Mouse (Mus musculus): Measurements from ENCODE around the gene Ppp1cb. TPM values are rescaled to one million over a fixed set of nuclear protein-coding genes. Genes with fewer than 3 reads are reported as not detected.

Gene Ppp1cb
- total RNA-seq, 2 experiments from 2014 or later = 353 to 365 TPM

DNA sequence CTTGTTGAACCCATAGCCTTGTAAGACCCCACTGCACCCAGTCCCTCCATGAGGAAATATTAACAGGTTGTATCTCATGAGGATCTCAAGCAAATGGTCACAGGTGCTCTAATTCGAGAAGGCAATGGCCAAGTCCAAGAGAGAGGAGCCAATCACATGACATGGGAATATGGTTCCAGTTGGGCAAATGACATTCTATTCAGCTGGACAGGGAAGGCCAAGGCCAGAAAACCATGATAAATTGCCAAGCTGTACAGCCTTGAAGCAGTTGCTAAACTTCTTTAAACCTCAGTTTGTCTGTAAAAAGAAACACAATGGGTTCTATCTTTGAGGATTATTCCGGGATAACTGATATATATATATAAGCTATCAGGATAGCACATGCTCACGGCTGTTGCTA is 14.7 kb upstream of the Ppp1cb start:
- no peak for DNase-seq

DNA sequence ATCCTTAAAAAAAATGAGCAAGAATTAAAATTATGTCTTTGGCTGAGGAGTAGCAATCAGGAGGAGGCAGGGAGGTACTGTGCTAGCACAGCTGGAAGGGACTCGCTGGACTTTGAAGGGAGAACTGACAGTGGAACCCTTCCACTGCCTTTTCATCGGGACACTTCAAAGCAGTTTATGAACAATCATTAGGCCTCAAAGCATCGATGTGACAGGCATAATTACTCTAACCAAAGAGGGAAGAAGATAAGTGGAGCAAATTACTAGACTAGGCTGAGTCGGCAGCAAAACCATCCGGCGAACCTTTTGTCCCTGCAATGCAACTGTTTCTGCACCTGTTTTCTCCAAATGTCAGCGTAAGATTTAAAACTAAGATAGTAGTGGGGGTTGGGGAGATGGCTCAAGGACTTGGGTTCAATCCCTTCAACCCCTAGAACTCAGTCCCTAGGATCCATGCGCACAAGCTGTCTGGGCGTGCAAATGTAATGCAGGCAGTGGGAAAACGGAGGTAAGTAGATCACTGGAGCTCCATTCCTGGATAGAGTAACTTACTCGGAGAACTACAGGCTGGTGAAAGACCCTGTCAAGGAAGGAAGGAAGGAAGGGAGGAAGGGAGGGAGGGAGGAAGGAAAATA is 13.2 kb upstream of the Ppp1cb start:
- DNase-seq = no peak

- DNase-seq = peak; percentile 41
Measured at GRCm38 (mm10) chr5:32446394-32446793, 12.2 kb upstream of the Ppp1cb start.

- DNase-seq = no peak
Measured at GRCm38 (mm10) chr5:32446810-32447209, 11.8 kb upstream of the Ppp1cb start.

DNA sequence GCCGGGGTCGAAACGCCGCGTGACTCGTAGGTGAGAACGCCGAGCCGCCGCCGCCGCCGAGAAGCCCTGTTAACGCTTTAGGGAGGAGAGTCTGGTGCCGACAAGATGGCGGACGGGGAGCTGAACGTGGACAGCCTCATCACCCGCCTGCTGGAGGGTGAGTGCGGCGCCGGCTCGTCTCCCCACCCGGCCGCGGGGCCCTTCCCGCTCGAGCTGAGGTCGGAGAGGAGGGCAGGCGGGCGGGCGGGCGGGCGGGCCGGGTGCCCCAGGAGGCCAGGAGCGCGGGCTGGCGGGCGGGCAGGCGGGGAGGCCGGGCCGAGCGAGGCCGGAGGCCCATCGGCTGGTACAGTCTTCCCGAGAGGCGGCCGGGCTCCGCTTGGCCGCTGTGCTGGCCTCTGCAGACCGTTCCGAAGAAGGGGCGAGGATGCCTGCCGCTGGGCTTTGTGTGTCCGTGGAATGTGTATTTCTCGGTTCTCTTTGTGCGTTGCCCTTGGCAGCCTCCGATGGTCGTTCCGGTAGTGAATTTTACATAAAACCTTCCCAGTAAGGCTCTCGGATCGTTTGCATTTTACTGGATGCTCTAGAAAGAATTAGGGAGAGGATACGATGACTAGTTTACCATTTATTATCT is 723 bp downstream of the Ppp1cb start:
- DNase-seq = no peak

DNA sequence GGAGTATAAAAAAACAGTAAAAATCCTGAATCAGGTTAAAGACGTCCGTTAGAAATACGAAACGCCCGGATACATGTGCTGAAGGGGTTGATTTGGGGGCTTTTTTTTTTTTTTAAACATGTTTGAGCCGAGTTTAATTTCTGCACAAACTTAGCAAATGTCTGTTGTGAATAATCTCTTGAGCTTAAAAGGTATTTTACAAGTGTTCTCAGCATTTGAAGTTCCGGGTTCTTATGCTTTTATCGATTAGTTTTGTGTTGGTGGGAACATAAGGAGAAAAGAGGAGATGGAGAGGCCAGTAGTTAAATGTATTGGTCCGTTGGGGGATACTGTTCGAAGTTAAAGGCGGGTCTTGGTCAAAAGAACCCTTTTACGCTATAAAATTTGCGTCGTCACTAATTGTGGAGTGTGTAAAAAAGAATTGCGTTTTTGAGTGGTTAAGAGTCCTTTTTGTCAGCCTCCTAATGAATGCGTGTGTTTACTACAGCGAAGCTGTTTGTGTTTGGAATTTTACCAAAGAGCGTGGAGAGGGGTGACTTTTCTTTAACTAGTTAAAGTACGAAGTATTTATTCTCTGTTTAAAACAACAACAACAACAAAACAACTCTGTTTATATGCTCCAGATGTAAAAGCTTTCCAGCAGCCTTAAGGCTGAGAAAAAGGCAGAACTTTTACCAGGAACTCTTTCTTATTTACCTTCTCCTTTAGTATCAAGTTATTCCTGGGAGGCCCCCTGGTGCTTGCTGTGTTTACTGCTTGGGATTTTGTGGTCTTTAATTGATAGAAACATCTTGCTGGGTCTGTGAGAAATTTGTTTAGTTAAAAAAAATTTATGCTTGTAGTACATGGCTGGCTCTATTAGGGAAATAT is 1.5 kb downstream of the Ppp1cb start:
- peak; percentile 34 for DNase-seq

DNA sequence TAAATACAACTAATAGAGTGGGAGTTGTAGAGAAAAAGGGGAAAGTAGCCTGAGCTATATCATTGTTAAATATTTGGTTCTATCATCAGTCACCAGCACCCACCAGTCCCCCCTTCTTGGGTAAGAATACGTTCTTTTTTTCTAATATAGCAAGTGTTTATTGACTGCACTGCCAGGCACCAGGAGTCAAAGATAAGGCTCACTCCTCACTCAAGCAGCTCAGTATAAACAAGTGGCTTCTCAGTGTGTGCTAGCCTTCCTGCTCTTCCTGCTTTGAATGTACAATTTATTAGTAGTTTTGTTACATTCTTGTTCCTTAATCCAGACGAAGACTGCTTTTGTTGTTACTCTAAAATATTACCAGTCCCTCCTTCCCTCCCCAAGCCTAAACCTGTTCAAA is 2.3 kb downstream of the Ppp1cb start:
- DNase-seq = no peak

- no peak for DNase-seq
Measured at GRCm38 (mm10) chr5:32472332-32473028, 13.8 kb downstream of the Ppp1cb start.

- DNase-seq = no peak
Measured at GRCm38 (mm10) chr5:32473029-32473352, 14.3 kb downstream of the Ppp1cb start.

- no peak for DNase-seq
Measured at GRCm38 (mm10) chr5:32476501-32476900, 17.9 kb downstream of the Ppp1cb start.

DNA sequence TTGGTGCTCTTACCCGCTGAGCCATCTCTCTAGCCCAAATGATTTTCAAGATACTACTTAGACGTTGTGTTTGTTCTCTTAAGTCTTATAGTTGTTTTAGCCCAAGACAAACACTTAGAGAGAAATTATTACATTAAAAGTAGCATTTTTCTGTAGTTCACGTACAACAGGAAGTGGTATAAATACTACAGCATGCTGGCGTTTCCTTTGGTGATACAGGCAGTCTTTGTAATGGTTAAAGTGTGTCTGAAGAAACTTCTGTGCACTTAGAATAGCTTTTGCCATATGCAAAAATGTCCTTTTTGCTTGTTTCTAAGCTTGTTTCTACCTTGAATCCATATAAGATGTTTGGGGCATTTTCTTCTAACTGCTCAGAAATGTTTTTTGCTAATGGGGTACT is 20.3 kb downstream of the Ppp1cb start:
- DNase-seq = no peak

- no peak for DNase-seq
Measured at GRCm38 (mm10) chr5:32485430-32485829, 26.8 kb downstream of the Ppp1cb start.

- DNase-seq = no peak
Measured at GRCm38 (mm10) chr5:32488044-32488443, 29.4 kb downstream of the Ppp1cb start.

GRCm38 (mm10) chr5:32494084-32494700 is 35.5 kb downstream of the Ppp1cb start:
- DNase-seq = no peak

DNA sequence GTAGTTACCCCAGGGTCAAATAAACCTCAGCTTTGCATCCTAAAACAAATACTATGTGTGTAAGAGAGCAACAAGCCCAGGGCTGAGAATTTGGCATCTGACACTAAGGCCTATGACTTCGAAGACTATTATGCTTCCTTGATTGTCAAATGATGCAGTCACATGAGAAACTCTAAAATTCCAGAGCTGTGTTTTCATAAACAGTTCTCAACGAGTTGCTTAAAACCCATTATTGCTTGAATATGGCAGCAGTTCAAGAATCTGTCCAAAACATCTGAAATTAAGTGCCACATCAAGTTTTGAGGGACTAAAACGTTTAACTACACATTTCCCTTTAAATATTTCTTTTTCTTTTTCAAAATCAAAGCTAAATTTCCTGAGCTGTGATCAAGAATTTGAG is 50.1 kb downstream of the Ppp1cb start:
- DNase-seq = no peak

DNA sequence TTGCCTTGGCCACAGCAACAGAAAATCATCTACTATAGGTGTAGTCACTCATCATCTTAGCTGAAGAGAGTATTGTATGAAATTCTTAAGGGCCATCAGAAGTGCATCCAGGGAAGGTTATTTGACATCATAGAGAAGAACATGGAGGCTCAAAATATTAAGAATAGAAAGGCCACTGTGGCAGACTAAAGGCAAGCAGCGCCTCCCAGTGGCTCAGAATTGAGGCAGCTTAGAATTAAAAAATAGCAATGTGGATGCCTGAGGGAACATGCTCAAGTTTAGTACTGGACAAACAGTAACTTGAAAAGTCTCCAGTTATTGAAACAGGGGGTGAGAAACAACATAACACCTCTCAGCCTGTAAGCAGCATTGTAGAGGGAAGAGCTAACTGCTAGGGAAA is 61.7 kb downstream of the Ppp1cb start:
- DNase-seq = peak; percentile 33

- no peak for DNase-seq
Measured at GRCm38 (mm10) chr5:32549449-32549848, 90.8 kb downstream of the Ppp1cb start.

DNA sequence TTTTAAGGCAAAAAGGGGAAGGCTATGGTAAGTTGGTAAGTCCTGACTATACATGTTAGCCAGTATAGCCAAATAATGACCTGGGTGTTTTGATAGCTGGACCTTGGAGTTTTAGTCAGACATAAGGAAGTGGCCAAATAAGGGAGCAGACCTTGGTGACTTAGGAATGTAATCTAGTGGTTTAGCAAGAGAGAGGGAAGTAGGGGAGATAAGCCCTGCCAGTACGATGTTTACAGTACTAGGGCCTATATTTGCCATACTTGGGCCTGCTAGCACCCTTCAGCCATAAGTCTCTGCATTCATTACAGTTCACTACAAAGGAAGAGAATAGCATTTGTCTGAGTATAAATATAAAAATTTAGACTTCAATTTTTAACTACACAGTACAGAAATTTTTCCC is 106.1 kb downstream of the Ppp1cb start:
- no peak for DNase-seq
